Mouse (Mus musculus) lung, adult 18-20 months (tissue): ENCODE results near the gene Nfkbid.

Experiments used
- DNase-seq, 2 experiments: peaks; one replicate each; pipeline ENCODE4 v3.0.0; 2022; ENCODE audit warnings: mixed read lengths in 2 of 2

Nfkbid gene

DNA sequence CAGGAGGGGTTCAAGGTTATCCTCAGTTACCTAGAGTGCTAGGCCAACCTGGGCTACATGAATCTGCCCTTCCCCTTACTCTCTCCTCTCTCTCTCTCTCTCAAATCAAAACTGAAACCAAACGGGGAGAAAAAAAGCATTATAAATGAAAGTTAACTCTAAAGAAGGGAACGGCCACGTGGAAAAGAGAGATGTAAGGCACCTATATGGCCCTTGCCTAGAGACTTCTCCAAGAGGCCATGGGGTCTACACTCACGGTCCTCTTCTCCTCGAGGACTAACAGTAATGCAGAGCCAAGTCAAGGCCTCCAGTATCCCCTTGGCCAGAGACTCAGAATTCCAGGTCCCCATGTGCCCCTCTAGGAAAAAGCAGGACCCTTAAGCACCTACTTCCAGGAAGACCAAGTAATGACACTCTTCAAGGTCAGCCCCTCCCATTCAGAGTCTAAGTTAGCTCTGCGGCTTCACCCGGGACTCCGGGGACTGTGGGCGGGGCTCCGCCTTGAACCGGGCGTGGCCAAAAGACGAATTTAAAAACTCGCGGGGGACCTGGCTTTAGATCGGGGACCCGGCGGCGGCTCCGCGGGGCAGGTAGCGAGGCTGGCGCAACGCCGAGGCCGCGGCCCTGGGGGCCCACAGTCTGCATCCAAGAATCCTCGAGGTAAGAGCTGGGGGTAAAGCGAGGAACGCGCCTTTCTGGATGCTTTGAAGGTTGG is at the start of gene Nfkbid:
Gene Nfkbid (plus strand): TSS at position 558 of the 715 bp plus-strand sequence.
- peak; percentile 81 to 85 for DNase-seq

DNA sequence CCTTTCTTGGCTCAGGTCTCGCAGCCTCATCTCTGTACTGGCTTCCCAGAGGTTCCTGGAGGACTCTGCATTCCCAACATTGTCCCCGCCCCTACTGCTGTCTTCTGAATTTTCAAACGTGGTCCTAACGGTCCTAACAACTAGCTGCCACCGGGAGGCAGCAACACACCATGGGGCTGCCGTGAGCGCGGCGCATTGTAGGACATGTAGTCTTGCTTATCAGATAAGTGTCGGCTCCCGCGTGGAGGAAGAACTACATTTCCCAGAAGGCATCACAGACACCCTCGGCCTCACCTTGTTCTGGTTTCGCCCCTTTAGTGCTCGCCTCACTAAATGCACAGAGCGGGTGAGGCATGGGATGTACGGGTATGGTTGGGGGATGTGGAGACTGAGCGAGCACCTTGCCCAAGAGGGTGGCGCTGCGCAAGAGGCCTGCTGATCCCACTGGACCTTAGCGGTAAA is 48.0 kb upstream of the Nfkbid start:
- peak; percentile 94 to 96 for DNase-seq

DNA sequence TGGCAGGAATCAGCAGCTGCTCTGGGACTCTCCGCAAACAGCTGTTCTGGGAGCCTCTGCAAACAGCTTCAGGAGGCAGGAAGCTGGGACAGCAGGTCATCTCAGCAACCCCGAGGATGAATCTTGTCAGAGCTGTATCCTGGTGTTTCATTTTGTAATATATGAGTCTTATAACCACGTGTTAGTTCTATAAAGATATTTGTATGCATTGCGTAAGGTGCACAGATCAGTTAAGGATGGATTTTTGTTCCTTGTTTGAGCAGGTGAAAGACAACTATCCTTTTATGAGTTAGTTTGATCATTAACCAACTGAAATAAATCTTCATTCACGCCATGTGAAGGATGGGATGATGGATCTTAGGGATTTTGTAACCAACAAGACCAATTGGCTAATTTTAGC is 41.5 kb upstream of the Nfkbid start:
- no peak for DNase-seq

DNA sequence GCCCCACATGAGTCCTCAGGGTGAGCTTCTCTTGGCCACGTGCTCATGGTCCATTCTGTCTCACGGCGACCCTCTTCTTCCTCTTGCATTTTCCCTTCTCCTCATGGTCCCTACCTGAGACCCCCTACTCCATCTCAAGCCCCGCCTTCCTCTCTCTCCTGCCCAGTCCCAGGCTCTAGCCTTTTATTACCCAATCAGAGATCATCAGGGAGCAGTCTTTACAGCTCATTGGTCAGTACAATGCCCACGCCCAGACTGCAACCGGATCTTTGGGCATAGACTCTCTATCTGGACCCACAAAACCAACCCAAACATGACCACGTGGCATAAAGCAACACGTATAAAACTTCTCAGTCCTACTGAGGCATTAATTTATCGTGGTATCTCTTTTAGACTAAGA is 37.4 kb upstream of the Nfkbid start:
- no peak for DNase-seq

DNA sequence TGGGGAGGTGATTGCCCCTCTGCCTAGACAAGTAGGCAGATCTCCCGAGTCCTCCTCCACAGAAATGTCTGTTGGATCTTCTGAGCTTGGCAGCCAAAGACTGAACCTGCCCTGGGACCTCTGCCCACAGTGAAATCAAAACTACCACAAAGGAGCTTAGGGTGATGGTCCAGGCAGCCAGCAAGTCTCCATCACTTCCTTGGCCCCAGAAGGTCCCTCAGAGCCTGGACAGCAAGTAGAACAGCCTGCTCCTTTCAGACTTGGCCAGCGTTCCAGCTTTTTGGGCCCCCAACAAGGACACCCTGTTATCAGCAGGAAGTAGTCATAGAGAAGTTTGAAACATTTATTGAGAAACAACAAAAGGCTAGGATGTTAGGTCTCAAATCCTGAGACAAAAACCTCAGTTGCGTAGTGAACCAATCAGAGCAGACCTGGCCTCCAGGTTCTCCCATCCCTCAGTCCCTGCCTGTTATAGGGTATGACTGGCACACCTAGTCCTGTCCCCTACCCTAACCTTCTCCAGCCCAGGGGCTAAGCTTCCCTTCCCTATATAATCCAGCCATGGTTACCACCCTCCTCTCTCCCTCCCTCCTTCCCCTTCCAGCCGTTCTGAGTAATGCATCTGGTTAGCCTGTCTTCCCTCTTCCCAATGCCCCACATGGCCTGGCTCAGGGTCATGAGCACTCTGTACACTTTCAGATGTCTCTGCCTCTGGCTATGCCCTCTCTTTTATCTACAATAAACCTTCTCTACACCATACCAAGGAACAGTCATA is 28.6 kb upstream of the Nfkbid start:
- DNase-seq, result no peak

DNA sequence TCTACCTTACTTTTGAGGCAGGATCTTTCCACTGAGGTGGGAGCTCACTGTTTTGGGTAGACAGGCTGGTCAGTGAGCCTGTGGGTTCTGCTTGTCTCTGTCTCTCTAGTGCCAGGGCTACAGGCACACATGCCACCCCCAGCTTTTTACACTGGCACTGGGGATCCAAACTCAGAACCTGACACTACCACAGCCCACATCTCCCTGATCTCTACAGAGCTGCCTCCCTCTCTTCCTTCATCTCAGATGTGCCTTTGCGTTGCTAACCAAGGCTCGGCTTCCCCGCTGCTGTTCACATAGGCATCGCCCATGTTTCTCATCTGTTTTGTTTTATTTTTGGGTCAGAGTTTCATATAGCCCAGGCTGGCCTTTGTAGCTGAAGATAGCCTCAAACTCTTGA is 27.9 kb upstream of the Nfkbid start:
- no peak for DNase-seq

DNA sequence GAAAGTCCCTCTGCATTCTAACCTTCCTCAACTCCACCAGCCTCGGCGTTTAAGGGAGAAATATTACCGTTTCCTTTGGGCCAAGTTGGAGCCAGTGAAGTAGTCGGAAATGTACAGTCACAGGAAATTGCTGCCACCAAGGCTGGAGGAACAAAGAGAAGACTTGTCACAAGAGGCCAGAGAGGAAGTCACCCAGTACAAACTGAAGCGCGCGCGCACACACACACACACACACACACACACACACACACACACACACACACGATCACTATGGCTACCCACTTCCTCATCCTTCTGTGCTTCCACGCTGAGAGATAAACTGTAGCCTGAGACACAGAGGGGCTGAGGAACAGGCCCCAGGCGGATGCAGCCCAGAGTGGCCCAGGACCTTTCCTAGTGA is 27.2 kb upstream of the Nfkbid start:
- DNase-seq, result peak; percentile 54 to 62

DNA sequence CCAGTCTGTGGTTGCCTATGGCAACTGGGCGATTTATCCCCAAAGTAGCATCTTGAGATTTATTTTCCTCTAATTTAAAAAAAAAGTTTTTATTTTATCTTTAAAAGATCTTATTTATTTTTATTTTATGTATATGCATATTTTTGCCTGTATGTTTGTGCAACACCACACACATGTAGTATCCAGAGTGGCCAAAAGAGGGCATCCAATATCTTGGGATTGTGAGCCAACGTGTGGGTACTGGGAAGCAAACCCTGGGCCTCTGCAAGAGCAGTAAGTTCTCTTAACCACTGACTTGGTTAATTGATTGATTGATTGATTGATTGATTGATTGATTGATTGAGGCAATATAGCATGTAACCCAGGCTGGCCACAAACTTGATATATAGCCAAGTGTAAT is 26.7 kb upstream of the Nfkbid start:
- peak in 1 of 2 experiments; percentile 9 for DNase-seq

DNA sequence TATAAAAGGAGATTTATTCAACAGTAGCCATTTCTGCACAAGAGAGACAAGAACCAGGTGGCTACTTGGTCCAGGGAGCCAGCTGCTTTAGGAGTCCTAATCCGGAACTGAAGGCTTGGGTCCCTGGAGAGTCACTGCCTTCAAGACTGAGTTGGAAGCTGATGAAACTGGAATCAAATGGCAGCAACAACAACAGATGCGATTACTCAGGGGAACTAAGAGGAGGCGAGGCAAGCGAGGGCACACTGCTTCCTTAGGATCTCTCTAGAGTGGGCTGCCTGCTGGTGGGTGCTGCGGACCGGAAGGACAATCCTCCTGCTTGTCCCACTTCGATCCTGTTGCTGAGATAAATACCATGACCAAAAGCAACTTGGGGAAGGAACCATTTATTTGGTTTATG is 21.9 kb upstream of the Nfkbid start:
- no peak for DNase-seq

DNA sequence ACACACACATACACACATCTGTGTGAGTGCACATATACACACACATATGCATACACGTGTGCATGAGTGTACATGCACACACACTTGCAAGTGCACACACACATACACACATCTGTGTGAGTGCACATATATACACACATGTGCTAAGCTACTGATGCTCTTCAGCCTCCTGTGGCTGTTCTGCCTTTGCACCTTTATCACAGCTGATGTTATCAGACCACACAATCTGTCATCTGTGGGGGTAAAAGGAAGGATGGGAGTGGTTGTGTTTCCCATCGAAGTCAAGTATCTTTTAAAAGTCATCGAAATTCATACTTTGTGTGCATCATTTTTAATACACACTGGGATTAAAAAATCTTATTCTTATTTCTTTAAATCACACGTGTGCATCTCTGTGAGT is 19.2 kb upstream of the Nfkbid start:
- DNase-seq, result no peak

DNA sequence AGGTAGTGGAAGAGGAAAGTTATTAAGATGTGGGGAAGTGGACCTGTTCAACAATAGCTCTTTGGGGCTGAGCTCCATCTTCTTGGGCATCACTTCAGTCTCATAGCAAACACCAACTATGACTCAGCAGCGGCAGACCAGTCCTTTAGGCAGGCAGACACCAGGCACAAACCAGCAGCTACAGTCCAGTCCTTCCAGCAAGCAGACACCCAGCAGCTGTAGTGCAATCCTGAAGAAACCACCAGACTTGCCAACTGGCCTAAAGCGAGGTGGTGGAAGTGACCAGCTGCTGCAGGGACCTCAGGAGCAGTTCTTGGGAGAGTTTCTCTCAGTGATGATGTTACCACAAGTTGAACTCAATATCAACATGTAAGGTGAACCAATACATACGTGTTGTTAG is 12.9 kb upstream of the Nfkbid start:
- DNase-seq, result no peak

DNA sequence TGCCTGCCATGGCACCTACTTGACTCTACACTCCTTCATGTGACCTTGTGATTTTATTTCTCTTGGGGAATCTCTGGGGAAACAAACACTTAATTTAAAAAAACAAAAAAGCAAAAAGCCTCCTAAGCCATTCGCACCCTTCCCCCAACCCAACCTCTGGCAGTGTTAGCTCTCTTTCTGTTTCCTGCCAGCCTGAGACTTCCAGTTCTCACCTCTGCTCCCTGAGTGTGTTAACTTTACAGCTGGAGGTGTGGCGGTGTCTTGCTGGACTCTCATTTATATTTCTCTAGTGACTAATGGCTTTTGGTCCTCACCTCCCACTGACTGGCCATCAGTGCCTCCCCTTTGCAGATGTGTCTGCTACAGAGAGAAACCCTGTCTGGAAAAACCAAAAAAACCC is 11.7 kb upstream of the Nfkbid start:
- DNase-seq, result no peak

DNA sequence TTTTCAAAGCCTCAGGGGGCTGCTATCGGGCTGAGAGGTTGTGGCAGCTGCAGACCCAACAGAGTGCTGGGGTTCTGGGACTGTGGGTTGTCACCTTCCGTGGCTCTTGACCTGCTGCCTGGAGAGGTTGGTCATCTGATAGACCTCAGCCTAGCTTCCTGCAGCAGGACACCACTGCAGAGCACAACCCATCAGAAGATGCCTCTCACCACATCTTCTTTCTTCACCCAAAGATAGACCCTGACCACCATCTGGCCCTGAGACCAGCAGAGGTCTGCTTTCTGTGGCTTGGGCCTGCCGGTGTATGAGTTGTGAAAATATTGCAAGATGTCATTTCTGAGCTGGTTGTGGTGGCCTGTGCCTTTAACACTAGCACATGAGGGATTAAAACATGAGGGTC is 10.5 kb upstream of the Nfkbid start:
- no peak for DNase-seq

DNA sequence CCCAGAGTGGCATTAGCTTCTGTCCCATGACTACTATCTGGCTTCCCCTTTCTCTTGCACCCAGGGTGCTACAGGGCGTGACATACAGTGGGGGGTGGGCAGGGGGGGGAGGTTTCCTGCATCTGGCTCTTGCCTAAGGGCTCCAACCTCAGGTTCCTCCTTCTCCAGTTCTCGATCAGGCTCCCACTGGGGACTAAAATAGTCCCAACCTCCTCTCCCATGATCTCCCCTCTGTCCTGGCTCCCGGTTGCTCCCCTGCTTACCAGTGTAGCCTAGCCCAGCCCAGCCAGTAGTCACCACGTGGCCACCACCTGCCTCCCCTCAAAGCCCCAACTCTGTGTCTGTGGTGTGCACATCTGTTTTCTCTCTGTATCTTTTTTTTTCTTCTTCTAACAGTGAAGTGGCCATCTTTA is 8.8 kb upstream of the Nfkbid start:
- peak in 1 of 2 experiments; percentile 42 for DNase-seq

DNA sequence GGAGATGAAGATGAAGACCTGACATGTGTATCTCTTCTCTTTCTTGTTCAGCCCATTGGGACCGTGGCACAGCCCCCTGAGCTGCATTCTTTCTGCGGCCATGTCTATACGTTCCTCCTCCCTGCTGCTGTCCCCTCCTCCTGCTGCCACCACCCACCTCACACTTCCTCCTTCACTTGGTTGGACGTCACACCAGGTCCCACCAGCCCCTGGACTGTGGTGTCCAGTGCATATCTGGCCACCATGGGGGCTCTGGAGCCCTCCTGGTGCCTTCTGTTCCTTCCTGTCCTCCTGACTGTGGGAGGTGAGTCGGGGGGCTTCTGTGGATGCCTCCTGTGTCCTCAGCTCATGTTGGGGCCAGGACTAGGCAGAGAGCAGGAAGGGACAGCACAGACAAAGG is 7.9 kb upstream of the Nfkbid start, which contains the start of gene Tyrobp:
Gene Tyrobp (plus strand): TSS at position 165 of the 400 bp plus-strand sequence.
- peak in 1 of 2 experiments; percentile 56 for DNase-seq

DNA sequence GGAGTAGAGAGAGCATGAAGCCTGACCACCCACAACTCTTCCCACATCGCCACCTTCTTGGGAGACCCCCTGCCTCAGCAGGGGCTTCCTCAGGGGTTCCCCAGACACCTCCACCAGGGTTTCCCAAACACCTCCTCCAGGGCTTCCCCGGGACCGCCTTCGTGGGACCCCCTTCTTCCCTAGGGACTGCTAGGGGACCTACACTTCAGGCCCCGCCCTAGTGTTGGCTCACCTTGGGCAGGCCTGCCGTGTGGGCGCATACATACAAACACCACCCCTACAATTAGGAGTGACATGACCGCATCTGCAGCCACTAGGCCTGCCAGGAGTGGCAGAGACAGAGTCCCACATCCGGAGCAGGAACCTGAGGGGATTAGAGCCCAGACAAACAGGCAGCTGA is 3.7 kb upstream of the Nfkbid start:
- DNase-seq, result no peak

DNA sequence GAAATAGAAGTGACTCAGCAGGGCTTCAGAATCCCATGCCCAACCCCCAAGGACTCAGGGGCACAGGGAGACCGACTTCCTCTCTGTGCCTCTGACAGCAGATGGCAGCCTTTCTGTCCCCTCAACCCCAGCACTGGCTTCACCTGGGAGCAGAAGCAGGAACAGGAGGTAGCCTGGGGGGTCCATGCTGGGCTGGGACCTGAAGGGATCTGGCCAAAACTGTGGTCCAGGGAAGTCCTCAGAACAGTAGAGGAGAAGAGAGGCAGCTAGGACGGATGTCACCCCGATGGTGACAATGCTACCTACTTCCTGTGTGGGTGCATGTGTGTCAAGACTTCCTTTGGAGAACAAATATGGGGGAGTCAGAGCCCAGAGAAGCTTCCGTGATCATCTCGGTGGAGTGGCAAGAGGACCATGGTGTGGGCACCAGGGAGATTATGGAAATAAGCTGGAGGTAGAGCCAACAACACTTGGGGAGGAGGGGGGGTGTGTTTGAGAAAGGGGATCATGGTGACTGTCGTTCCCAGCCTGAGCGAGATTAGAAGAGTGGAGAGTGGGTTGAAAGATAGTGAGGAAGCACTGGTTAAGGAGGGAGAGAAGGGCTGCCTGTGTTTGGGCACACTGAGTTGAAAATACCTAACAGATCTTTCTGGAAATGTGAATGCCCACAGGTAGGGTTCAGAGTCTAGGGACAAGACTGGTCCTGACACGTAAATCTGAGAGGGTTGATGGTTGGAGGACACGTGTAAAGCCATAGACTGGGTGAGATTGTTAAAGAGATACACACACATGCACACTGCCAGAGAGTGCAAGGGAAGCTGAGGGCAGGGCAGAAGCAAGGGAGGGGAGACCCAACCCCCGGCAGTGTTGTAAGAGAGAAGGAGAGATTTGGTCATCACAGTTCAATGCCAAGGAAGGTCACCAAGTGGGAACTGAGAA is 1.7 kb upstream of the Nfkbid start, which contains the start of gene Hcst:
Gene Hcst (minus strand): TSS at position 294 of the 939 bp plus-strand sequence.
- peak; percentile 43 to 52 for DNase-seq

DNA sequence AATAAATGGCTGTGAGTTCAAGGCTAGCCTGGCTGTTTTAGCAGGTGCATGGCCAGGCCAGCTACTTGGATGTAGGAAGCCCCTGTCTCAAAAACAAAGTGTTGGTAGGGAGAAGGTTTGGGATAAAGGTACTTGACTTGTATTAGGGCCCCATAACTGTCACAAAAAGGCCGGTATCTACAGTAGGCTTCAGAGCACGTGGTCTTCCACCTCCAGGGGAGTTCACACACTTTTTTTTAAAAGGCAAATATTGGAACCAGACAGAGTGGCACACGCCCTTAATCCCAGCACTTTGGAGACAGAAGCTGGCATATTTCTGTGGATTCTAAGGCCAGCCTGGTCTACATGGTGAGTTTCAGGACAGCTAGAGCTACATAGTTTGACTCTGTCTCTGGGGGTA is 859 bp upstream of the Nfkbid start:
- DNase-seq, result no peak

DNA sequence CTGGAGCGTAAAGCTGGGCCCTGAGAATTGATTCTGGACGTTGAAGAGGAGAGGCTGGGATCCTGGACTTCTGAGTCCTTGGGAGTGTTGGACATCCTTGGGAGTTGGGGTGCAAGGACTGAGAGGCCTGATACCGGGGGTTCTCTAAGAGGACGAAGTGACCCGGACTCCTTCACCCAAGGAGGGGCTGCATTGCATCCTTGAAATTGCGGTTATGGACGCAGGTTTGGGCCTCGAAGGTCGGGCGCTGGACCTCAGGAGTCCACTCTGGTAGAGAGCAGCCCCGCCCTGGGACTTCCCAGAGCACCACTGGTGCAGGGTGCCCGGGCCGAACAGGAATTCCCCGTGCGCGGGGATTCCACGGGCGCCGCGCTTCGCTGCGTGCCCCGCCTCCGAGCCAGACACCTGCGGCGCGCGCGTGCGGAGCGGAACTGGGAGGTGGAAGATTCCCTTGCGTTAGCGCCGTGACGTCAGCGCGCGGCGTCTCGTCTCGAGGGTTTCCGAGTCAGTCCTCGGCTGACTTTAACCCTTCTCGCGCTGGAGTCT is 431 bp downstream of the Nfkbid start:
- DNase-seq, result peak; percentile 89 to 90

DNA sequence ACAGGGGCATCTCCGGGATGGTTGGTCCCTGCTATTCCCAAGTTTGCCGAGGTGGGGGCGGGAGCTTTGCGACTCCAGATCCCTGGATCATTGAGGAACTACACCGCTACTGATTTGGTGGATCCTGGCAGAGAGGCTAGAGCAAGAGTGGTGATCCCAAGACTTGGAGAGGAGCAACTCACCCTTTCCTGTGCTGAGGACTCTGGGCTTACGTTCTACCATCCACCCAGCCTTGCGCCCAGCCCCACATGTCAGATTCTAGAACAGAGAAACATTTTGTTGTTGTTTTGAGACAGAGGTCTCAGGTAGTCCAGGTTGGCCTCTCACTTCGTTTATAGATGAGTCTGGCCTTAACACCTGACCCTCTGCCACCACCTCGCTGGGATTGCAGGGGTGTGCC is 1.0 kb downstream of the Nfkbid start:
- DNase-seq, result no peak

DNA sequence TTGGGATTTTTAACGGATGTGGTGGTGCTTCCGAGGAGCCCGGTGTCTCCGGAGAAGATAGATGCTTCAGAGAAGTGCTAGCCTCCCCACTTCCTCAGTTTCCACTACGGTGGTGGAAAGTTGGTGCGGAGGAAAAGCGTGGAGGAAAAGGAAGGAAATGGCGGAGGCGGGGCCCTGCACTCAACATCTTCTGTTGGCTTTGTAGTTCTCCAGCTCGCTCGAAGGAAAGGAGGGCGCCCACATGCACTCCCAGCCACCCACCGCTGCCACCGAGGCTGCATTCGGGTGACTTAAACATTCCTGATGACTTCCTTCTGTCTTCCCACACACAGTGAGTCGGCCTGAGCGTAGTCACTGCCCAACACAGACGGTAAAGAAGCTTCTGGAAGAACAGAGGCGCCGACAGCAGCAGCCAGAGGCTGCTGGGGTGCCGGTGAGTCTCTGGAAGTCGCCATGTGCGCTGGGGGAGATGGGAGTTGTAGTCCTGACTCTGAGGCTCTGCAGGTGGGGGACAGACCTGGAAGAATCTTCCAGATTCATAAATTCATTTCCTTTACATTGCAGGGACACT is 1.6 kb downstream of the Nfkbid start:
- peak; percentile 26 to 62 for DNase-seq

DNA sequence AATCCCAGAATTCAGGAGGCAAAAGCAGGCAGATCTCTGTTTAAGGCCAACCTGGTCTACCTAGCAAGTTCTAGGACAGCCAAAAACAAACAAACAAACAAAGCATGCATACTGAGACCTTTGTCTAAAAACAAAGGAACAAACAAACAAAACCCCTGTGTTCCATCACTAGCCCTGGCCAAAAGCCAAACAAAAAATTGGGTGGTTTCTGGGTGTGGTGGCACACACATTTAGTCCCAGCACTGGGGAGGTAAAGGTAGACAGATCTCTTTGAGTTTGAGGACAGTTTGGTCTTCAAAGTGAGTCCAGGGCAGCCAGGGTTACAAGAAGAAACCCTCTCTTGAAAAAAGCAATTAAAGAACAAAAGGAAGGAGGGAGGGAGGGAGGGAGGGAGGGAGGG is 7.8 kb downstream of the Nfkbid start:
- DNase-seq, result no peak
